Mouse (Mus musculus) frontal cortex, postnatal 10 days (tissue): ENCODE measurements around the gene Catsperd.

Experiments
- DNase-seq, 2 experiments: peaks; one replicate each; pipeline ENCODE4 v3.0.0; 2022; ENCODE audit warnings: low spot score in 2 of 2, mixed read lengths in 1 of 2

Gene Catsperd

DNA sequence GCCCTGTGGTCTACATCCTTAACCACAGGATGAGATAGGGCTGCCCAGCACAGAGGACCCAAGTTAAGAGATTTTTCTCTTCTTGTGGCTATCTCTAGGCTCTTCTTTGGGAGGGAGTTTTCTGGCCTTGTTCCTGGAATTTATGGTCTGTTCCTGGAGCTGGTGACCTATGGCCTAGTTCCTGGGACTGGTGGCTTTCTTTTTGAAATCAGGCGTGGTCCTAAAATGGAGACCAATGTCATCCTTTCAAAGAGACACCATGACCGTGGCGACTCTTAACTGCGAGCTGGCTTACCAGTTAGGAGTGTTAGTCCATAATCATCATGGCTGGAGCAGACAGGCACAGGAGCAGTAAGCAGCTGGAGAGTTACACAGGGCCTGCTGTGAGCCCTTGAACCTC is 38.4 kb downstream of the Catsperd start:
- DNase-seq = no peak

DNA sequence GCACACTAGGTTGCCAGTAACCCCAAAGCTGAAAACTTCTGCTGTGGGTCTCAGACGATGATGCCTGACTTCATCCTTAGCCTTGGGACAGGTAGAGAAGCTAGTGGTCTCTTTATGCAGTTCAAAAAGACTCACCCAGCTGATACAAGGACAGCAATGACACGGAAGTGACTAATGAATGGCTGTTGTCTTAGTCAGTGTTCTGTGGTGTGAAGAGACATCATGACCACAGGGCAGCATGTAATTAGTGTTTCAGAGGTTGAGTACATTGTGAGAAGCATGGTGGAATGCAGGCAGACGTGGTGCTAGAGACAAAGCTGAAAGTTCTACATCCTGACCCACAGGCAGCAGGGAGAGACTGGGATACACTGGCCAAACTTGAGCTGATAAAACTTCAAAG is 39.6 kb downstream of the Catsperd start:
- no peak for DNase-seq

DNA sequence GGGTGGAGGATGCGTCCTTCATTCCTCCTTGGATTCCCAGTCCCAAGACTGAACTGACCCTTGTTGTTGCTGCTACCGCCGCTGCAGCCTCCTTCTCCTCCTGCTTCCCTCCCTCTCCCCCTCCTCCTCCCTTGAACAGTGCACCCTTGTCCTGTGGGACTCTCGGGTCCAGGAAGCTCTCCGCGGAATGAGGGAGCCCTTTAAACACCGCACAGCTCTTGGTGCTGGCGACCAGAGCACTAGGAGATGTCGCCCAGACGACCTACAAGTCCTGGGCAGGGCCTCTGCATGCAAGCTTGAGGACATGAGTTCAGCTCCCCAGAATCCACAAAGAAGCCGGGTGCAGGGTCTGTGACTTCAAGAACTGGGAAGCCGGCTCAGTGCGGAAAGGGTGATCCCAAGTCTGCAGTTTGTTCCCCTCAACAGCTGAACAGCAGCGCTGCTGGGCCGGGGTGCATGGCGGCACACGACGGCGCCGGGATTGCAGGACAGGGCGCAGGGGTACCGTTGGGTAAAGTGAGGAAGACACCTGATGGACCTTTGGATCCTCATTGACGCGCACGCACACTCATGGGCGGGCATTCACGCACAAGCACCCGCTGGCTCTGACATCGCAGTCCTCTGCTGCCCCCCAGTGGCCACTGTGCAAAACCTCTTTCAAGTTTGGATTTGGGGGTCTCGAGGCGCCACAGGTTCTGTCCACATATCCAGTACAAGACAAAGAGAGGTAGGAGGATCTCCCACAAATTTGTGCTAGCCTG is 40.6 kb downstream of the Catsperd start:
- peak; percentile 59 to 84 for DNase-seq

DNA sequence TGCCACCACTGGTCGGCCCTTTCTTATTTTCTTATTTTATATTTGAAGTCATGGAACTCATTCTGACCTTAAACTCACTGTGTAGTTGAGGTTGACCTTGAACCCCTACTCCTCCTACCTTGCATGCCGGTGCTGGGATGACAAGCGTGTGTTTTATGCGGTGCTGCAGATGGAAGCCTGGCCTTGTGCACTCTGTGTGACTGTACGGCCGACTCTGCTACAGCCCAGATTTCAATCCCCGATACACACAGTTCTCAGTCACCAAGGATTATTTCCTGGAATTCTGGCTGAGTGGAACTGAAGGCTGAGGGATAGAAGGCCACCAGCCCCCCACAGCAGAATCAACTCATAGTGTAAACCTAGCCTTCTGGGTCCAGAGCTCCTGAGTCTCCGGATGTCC is 41.8 kb downstream of the Catsperd start:
- DNase-seq = no peak

DNA sequence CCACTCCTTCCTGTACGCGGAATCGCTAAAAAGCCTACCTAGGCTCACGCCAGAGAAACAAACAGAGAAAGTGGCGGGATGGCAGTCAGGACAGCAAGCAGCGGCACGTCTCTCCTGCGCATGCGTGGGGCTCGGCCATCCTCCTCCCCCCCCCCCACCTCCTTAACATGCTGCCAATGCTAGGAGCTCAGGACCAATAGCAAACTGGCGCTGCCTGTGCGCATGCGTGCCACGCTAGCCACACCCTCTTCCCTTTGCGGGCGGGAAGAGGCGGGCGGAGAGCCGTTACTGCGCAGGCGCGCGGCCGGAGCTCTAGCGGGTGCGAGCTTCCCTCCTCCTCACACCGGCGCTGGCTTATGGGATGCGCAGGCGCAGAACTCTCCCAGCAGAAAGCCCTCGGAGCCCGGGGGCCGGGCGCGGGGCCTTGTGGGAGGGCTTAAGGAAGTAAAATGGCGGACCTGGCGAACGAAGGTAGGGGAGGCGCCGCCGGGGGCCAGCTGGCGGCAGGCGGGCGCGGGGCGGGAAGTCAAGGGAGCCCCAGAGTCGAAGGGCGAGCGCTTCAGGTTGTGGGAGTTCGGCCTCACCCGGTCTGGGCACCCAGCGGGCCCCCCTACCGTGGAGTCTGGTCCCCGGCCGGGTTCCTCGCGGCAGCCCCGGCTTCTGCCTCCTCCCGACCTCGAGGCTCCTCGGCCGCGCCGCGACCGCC is 45.2 kb downstream of the Catsperd start, which contains the start of gene Ranbp3:
Gene Ranbp3, plus strand, starts transcription at position 354 of the 706 bp plus-strand sequence.
- DNase-seq = peak; percentile 99 to 100

DNA sequence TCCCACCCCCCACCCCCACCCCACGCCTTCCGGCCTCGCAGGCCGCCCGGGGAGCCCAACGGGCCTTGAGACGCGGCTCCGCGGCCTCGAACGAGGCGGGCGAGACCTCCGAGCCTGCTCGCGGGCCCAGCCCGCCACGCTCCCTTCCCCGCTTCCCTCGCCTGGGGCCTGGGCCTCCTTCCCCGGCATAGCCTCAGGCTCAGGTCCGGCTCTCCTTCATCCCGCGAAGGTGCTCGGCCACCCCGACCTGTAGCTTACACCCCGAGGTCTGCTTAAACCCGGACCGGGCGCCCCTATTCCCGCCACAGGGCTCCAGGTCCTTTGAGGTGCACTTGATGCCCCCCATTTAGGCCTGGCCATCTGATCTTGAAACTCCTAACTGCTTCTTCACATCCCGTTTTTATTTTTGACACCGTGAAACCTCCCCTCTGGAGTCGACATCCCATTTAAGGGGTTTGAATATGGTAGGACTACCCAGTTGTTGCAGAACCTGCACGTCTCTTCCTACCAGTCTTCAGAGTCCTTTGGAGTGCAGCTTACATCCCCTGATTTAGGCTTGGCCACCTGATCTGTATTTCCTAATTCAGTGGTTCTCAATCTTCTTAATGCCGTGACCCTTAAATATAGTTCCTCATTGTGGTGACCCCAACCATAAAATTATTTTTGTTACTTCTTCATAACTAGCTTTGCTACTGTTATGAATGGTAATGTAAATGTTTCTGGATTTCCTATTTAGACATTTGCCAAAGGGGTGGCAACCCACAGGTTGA is 45.9 kb downstream of the Catsperd start:
- DNase-seq = peak in 1 of 2 experiments; percentile 42

DNA sequence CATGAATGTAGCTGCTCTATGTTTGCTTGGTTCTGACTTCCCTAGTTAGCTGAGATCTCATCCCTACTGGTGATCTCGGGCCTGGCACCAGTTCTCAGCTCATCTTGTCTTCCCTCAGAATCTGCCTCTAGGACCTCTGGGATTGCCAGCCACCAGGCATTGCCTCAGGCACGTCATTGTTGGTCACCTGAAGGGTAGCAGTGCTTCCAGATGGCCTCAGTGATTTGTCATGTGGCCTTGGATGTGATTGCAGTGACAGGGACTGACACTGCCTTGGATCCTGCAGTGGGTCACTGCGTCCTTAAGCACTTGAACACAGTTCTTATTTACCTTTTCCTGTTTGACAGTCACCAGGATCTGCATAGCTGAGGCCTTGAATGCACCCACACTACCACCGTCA is 53.8 kb downstream of the Catsperd start:
- DNase-seq = no peak

DNA sequence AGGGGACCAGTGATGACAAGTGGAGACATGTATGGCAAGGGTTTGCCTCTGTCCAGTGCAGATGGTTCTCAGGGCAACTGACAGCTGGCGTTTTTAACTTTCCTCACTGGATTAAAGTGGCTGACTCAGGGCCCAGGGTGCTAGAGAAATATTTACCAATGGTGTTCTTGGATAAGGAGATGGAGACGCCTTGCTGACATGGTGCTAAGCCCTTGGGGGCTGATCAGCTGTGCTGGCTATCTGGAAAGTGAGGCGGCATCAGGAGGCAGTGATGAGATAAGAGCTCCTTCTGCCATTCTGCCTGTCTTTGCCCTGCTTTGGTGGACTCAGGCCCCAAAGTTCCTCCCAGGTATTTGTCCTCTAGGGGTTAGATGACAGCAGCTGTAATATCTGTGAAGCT is 54.9 kb downstream of the Catsperd start:
- DNase-seq = no peak

DNA sequence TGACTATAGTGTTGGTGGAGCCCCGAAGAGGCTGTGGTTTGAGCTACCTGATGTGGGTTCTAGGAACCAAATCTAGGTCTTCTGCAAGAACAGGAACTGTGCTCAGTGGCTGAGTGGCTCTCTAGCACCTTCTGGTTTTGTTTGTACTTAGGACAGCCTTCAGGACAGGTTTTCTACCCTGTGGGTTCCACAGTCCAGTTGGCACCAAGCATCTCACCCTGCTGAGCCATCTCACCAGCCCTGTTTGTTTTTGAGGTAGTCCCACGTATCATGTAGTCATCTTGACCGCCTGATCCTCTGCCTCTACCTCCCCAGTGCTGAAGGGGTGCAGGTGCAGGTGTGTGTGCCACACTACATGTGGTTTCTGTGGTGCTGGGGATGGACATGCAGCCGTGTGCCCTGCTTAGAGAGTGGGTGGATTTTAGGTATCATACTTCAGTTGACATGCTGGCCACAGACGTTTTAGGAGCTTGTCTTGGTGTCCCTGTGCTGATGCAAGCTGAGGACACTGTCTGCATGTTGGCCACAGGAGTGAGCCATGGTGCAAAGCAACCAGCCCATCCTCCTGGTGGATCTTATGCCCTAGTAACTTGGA is 55.7 kb downstream of the Catsperd start:
- no peak for DNase-seq

DNA sequence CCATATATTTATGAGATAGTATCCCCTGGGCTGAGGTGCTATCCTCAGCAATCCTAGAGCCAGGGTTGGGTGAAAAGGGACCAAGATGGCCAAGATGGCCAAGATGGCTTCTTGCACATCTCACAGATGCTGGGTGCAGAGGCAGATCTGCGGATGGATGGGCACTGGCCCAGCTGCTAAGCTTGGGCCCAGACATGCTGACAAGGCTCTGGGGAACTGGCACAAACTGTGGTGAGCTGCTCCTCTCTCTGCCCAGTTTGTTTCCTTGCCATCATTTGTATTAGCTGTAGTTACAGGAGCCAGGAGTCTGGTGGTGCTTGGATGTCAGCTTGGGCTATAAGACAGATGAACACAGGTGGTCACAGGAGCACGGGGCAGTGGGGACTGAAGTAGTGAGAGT is 56.7 kb downstream of the Catsperd start:
- no peak for DNase-seq

DNA sequence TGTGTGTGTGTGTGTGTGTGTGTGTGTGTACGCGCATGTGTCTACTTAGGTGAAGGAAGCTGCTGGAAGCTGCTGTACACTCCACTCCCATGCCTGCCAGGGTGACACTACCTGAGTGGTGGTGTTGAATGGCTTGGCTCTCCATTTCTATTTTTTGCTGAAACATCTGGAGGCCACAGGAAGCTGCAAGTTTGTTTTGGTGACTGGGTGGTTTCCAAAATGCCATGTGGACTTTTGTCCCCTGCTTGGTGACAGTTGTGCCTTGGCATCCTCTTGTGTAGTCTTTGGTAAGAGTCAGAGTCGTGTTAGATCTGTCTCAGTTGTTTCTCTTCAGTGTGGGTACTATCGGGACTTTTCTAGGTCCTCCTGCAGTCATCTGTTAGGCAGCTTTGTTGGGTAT is 58.9 kb downstream of the Catsperd start:
- no peak for DNase-seq

DNA sequence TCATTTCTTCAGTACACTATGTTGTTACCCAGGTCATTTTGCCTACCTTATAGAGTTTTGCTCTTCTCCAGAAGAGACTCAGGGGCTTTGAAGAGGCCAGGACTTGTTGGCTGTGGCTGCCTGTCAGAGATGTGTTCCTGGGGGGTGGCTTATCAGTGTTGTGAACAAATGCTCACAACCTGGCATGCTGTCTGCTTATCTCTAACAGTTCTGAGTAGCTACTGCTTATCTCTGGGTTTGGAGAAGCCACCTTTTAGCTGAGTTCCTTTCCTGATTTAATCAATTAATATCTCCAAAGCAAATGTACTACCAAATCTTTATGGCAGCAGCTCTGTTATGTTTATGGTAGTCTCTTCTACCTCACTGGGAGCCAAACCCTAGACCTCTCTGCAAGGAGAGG is 60.1 kb downstream of the Catsperd start:
- no peak for DNase-seq

DNA sequence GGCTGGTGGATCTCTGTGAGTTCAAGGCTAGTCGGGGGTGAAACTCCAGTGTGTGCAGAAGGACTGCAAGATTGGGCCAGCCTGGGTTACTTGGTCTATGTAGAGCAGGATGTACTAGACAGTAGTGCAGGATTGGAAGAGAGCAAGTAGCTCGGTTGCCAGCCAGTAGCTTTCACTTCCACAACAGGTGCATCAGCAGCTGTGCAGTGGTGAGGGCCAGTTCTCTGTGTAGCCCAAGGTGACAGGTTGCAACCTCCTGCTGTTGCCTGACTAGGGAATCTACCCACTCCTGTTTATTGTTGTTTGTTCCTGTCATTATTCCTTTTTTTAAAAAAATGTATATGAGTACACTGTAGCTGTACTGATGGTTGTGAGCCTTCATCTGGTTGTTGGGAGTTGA is 60.7 kb downstream of the Catsperd start:
- DNase-seq = no peak

DNA sequence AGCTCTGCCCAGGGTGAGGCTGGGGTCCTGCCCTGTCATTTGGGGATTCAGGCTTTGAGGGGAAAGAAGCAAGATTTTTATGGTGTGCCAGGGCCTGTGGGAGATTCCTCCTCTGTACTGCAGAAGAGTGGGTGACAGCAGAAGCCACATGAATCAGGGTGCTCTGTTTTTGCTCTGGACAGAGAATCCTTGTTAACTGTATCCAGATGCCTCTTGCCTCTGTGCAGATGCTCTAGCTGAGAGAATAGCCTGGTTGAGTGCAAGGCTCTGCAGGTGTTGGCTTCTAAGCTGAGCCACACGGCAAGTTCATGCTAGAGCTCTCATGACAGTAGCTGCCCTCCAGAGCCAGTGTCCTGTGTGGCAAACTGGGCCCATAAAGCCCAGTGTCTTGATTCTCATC is 65.5 kb downstream of the Catsperd start:
- no peak for DNase-seq

DNA sequence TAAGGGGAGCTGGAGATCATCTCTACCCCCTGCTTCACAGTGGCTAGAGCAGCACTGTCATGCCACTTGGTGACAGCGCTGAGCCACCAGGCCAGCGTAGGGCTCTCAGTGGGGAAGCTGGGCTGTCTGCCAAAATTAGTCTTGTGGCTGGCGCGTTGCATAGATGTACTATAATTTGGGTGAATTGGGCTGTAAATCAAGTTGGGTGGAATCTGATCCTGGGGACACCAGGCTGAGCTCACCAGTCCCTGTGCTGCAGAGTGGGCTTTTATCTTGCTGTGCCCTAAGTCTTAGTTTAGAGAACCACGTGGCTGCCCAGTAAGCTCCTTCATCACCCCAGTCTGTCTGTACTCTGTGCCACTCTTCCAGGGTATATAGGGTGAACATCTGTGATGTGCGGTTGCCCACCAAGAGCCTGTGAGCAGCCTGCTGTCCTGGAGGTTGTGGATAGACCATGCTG is 65.9 kb downstream of the Catsperd start:
- peak in 1 of 2 experiments; percentile 58 for DNase-seq

DNA sequence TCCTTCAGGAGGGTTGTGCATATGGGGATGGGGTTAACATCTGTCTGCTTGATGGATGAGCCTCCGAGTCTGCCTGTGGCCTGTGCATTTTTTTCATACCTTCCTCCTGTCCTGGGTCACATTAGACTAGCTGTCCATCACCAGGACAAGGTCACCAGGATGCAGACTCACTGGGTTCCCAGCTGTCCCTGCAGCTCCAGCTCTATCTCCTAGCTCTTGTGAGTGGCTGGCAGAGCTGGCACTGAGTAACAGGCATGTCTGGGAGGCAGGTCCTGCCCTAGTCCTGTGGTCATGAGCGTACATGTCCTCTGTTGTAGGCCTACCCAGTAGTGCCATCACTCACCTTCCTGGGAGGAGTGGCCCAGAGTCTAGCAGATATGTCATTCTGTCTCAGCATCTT is 72.5 kb downstream of the Catsperd start:
- DNase-seq = no peak

DNA sequence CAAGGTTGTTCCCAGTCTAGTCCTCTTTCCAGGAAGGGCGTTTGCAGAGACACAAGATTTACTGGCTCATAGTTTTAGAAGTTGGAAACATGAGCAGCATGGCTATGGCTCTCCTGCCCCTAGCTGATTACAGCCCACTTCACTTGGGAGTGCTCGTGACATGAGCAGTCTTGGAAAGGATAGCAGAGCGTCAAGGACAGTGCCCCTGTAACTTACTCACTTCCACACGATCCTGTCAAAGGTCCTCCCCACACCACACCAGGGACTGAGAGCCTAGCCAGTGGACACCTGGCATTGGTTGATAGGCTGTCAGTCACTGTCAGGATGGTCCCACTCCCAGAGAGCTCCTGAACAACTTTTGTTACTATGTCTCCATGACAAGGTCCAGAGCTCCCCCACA is 75.1 kb downstream of the Catsperd start:
- DNase-seq = no peak

DNA sequence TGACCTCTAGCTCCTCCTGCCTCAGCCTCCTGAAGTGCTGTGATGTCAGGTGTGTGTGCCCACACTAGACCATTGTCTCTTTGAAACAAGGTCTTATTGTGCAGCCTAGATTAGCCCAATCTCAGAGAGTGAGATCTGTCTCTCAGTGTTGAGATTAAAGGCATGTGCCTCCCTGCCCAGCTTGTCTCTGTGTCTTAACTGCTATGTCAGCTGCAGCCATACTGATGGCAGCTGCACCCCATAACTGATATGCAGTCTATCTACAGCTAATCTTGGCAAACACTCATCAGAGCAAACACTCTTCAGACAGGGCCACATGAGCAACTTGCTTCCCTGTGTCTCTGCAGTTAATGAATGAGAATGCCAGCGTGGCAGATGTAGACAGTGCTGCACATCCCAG is 78.6 kb downstream of the Catsperd start:
- no peak for DNase-seq

DNA sequence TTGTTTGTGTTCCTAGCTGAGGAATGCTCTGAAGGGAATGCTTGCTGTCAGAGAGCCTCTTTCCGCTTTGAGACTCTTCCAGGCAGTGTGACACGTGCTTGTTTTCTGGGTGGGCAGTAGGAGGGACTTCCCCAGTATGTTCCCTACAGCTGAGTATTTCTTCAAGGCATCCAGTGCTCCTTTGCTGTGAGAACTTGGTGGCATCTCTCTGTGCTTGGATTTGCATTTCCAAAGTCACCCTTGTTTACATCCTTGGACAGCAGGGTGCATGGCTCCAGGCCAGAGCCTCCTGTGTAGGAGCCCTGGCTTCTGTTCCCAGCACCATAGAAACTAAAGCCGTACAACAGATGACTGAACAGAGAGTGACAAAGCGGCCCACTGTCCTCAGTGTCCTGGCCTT is 80.7 kb downstream of the Catsperd start:
- DNase-seq = no peak

DNA sequence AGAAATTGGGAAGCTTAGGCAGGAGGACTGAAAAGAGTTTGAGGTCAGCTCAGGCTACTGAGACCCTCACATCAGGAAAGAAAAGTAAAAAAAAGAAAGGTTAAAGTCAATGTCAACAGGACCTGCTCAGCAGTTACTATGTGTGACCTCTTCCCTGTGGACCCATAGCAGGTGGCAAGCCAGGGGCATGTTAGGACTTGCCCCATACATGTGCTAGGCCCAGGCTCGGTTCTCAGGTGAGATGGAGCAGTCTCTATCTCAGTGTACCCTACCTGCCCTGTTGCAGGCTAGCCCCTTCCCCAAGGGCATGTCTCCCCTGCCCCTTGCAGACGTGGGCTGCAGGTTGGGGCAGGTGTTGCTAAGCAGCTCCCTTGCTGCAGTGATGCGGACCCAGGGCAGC is 81.8 kb downstream of the Catsperd start:
- no peak for DNase-seq
